Mouse (Mus musculus): ENCODE measurements around the gene Upf2. TPM values are rescaled to one million over a fixed set of nuclear protein-coding genes. Genes with fewer than 3 reads are reported as not detected.
"Not testable (repeated sequence)": the region's sequence is repeated elsewhere in the genome, so short reads cannot be mapped to it uniquely, and the experiment has no call there.

Upf2 gene
- polyA plus RNA-seq, 1 experiment: 22.4 TPM

DNA sequence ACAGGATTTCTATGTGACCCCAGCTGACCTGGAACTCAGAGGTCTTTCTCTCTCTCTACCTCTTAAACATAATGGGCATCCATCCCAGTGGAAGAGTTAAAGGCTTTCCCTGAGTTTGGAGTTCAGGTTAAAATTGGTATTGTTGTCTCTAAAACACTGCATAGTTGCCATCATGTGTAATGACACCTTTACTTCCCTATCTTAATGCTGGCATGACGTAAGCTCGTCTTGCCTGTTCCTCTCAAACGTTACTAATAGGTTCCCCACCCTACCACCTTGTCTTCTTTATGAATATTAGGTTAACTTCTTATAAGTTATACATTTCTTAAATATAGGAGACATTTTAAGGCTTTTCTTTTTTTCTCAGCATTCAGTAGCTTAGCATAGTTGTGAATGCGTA, 26.3 kb downstream of the Upf2 start:
- H3K4me1 ChIP-seq (ENCODE audit: control insufficient read depth, insufficient read depth, low read length): no peaks in the 10 kb centered on the region
- H3K27ac ChIP-seq (ENCODE audit: insufficient read depth, low read depth, low read length): no peak overlapping the region
- no peak for TF ChIP-seq CTCF (IDR thresholded peaks at IDR 0.05; ENCODE audit: low read depth, low read length)
- TF ChIP-seq POLR2A (IDR thresholded peaks at IDR 0.05; ENCODE audit: borderline replicate concordance, low read depth, low read length): no peak
- no peak overlapping the region for H3K4me3 ChIP-seq (ENCODE audit: insufficient read depth, low read length)

DNA sequence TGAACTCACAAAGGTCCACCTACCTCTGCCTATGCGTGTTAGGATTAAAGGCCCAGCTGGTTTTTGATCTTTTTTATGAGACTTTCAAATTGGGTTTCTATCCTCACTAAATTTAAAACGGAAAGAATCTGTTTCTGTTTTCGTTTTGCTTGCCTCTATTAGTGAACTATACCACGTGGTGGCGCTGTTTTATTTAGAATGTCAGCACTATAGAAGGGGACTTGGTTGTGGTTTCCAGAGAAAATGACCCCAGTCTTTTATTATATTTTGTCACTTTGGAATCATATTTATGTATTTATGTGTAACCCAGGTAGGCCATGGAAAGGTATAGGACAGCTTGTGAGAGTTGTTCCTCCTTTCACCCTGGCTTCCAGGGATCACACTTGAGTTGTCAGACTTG, 44.3 kb downstream of the Upf2 start:
- Histone ChIP-seq H3K4me3 (ENCODE audit: insufficient read depth, low read length) (no peak overlapping the region), H3K4me1 (ENCODE audit: control insufficient read depth, insufficient read depth, low read length) (peaks cover 8% of the 10 kb centered on the region), H3K27ac (ENCODE audit: insufficient read depth, low read depth, low read length) (no peak overlapping the region)
- no peak for TF ChIP-seq POLR2A (IDR thresholded peaks at IDR 0.05; ENCODE audit: borderline replicate concordance, low read depth, low read length)
- TF ChIP-seq CTCF (IDR thresholded peaks at IDR 0.05; ENCODE audit: low read depth, low read length): no peak

DNA sequence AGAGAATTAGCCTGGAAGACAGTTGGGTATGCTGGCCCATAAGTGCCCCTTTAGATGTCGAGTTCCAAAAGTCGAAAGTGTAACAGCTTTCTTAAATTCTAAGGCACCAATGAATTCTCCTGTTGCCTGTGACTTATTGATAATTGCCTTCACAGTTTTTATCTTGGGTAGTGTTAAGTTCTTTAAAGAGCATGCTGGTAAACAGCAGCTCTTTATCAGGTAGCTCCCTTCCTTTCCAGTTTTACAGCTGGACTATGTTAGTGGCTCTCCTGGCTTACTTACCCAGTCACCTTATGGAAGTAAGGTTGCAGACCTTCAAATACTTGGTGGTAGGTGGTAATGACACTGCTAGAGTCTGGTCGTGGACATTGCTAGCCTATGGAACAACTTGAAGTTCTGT, 52.7 kb downstream of the Upf2 start:
- TF ChIP-seq CTCF (IDR thresholded peaks at IDR 0.05; ENCODE audit: low read depth, low read length): no peak
- TF ChIP-seq POLR2A (IDR thresholded peaks at IDR 0.05; ENCODE audit: borderline replicate concordance, low read depth, low read length): no peak
- no peak overlapping the region for H3K27ac ChIP-seq (ENCODE audit: insufficient read depth, low read depth, low read length)

DNA sequence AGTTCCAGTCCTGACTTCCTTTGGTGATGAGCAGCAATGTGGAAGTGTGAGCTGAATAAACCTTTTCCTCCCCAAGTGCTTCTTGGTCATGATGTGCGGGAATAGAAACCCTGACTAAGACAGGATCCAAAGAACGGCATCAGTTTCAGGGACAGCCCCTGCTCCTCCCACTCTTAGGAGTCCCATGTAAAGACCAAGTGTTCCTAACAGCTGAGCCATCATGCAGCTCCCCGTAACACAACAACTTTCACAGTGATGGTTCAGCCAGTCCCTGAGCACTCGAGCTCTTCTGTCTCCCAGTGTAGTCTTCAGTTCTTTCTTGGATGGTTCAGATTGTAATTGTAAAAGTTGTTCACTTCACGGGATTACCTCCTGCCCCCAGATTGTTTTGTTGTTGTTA, 63.3 kb downstream of the Upf2 start:
- Histone ChIP-seq H3K27ac (ENCODE audit: insufficient read depth, low read depth, low read length) (no peak overlapping the region), H3K4me1 (ENCODE audit: control insufficient read depth, insufficient read depth, low read length) (no peaks in the 10 kb centered on the region), H3K4me3 (ENCODE audit: insufficient read depth, low read length) (no peak overlapping the region)
- TF ChIP-seq CTCF (IDR thresholded peaks at IDR 0.05; ENCODE audit: low read depth, low read length) (no peak), POLR2A (IDR thresholded peaks at IDR 0.05; ENCODE audit: borderline replicate concordance, low read depth, low read length) (no peak)

More for the DNA sequence above, 52.7 kb downstream of the Upf2 start:
- no peaks in the 10 kb centered on the region for H3K4me1 ChIP-seq (ENCODE audit: control insufficient read depth, insufficient read depth, low read length)
- H3K4me3 ChIP-seq (ENCODE audit: insufficient read depth, low read length): no peak overlapping the region

DNA sequence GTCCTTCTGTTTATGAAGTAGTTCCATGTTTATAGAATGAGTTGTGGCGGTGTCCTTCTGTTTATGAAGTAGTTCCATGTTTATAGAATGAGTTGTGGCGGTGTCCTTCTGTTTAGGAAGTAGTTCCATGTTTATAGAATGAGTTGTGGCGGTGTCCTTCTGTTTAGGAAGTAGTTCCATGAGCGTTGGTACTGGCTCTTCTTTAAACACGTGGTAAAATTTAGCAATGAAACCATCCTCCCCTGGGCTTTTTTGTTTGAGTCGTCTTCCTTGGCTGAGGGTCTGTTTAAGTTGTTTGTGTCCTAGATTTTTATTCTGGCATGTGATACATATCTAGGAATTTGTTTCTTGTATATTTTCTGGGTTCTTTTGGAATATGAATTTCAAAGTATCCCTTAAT, 63.9 kb downstream of the Upf2 start:
- H3K4me3 ChIP-seq (ENCODE audit: insufficient read depth, low read length); H3K27ac ChIP-seq (ENCODE audit: insufficient read depth, low read depth, low read length); H3K4me1 ChIP-seq (ENCODE audit: control insufficient read depth, insufficient read depth, low read length): not testable (repeated sequence)

DNA sequence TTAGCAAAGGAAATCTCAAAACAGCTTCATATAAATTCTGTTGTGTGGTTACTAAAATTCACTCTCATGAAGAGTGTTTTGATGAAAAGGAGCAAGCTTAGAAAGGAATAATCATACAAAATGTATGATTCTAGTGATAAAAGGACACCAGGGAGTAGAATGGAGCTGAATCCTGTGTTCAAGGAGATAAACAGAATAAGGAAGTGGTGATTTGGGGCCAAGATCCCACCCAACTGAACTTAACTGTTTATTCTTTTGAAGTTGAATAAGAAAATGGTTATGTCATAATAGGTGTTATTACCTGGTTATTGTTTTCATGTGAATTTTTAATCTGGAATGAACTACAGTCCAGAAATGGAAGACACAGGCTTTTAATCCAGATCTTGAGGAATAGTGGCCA, 69.3 kb downstream of the Upf2 start:
- H3K4me1 ChIP-seq (ENCODE audit: control insufficient read depth, insufficient read depth, low read length): no peaks in the 10 kb centered on the region
- TF ChIP-seq CTCF (IDR thresholded peaks at IDR 0.05; ENCODE audit: low read depth, low read length) (no peak), POLR2A (IDR thresholded peaks at IDR 0.05; ENCODE audit: borderline replicate concordance, low read depth, low read length) (no peak)
- no peak overlapping the region for H3K27ac ChIP-seq (ENCODE audit: insufficient read depth, low read depth, low read length)
- H3K4me3 ChIP-seq (ENCODE audit: insufficient read depth, low read length): no peak overlapping the region

DNA sequence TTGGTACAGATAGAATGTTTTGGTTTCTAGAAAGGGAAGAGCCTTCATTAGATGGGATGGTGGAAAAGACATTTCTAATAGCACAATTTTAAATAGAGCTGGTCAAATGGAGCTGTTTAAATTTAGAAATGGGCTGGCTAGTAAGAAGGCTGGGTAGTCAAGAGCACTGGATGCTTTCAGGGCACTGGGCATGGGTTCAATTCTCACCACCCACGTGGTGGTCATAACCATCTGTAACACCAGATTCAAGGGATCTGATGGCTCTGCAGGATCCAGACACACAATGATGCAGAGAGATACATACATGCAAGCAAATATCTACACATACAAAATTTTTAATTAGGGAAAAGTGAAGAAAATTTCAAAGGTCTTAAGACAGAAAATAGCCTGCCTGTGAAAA, 91.4 kb downstream of the Upf2 start:
- H3K4me3 ChIP-seq (ENCODE audit: insufficient read depth, low read length): no peak overlapping the region
- peaks cover 5% of the 10 kb centered on the region; the same call in 1 of the 2 replicates for H3K4me1 ChIP-seq (ENCODE audit: control insufficient read depth, insufficient read depth, low read length)
- TF ChIP-seq CTCF (IDR thresholded peaks at IDR 0.05; ENCODE audit: low read depth, low read length) (no peak), POLR2A (IDR thresholded peaks at IDR 0.05; ENCODE audit: borderline replicate concordance, low read depth, low read length) (no peak)
- H3K27ac ChIP-seq (ENCODE audit: insufficient read depth, low read depth, low read length): no peak overlapping the region

DNA sequence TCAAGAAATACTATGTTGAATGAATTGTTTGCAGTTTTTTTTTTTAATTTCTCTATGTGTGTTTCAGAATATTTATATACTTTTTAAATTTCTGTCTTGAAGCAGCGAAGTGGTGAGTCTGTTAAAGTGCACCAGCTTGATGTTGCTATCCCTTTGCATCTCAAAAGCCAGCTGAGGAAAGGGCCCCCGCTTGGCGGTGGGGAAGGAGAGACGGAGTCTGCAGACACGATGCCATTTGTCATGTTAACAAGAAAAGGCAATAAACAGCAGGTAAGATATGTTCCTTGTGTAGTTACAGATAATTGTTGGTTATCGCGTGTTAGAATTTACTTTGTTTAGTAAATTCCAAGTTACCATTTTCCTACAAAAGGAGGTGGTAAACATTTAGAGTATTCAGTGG, 95.5 kb downstream of the Upf2 start:
- Histone ChIP-seq H3K4me1 (ENCODE audit: control insufficient read depth, insufficient read depth, low read length) (peaks cover 16% of the 10 kb centered on the region), H3K4me3 (ENCODE audit: insufficient read depth, low read length) (no peak overlapping the region), H3K27ac (ENCODE audit: insufficient read depth, low read depth, low read length) (no peak overlapping the region)
- no peak for TF ChIP-seq CTCF (IDR thresholded peaks at IDR 0.05; ENCODE audit: low read depth, low read length)
- no peak for TF ChIP-seq POLR2A (IDR thresholded peaks at IDR 0.05; ENCODE audit: borderline replicate concordance, low read depth, low read length)

DNA sequence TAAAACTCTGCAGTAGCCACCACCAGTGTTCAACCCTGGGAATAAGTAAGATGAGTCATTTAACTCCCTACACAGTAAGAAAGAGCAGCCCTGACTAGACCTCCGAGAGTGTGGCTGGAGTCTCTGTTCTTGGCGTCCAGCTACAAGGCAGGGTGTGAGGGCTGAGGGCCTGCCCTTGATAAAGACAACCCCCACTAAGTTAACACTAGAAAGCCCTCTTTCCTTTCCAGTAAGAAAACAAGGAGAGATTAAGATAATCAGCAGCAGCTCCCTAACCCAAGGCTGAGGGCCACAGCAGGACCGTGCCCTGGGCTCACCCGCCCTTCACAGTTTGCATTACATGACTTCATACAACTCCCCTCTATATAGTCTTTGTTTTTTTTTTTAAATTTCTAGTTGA, 97.3 kb downstream of the Upf2 start:
- H3K4me1 ChIP-seq (ENCODE audit: control insufficient read depth, insufficient read depth, low read length): peaks cover 13% of the 10 kb centered on the region
- no peak for TF ChIP-seq CTCF (IDR thresholded peaks at IDR 0.05; ENCODE audit: low read depth, low read length)
- TF ChIP-seq POLR2A (IDR thresholded peaks at IDR 0.05; ENCODE audit: borderline replicate concordance, low read depth, low read length): no peak
- H3K4me3 ChIP-seq (ENCODE audit: insufficient read depth, low read length): no peak overlapping the region
- no peak overlapping the region for H3K27ac ChIP-seq (ENCODE audit: insufficient read depth, low read depth, low read length)

DNA sequence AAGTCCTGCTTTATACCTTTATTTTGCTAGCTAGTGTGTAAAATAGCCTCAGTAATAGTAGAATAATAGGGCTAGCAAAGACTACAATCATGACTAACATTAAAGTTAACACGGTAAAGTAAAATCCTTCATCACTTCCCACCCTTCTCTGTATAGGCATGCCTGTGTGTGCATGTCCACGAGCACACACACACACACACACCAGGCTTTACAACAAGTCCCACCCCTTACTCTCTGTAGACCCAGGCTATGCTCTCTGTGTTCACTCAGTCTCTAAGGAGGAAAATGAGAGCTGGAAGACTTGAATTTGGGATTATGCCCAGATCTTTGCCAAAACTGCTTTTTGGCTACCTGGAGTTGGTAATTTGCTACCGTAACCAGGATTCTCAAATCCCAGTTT, 97.7 kb downstream of the Upf2 start:
- no peak overlapping the region for H3K27ac ChIP-seq (ENCODE audit: insufficient read depth, low read depth, low read length)
- peaks cover 11% of the 10 kb centered on the region for H3K4me1 ChIP-seq (ENCODE audit: control insufficient read depth, insufficient read depth, low read length)
- H3K4me3 ChIP-seq (ENCODE audit: insufficient read depth, low read length): no peak overlapping the region
- TF ChIP-seq CTCF (IDR thresholded peaks at IDR 0.05; ENCODE audit: low read depth, low read length) (no peak), POLR2A (IDR thresholded peaks at IDR 0.05; ENCODE audit: borderline replicate concordance, low read depth, low read length) (no peak)

DNA sequence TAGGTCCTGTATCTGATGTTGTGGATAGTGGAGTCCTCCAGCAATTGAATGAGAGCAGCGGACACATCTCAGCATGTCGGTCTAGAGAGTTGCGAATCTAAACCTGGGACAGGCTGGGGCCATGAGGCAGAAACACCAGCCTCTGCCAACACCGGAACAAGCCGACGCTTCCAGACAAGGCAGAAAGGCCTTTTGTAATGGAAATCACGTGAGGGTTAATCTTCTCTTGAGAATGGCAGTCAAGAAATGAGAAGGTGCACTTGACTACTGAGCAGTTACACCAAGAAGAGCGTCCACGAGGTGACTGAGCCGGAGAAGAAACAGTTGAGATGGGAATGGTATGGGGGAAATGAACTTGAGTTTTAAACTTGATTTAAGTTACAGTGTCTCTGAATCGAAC, 104.2 kb downstream of the Upf2 start:
- no peaks in the 10 kb centered on the region for H3K4me1 ChIP-seq (ENCODE audit: control insufficient read depth, insufficient read depth, low read length)
- no peak overlapping the region for H3K27ac ChIP-seq (ENCODE audit: insufficient read depth, low read depth, low read length)
- TF ChIP-seq CTCF (IDR thresholded peaks at IDR 0.05; ENCODE audit: low read depth, low read length): no peak
- H3K4me3 ChIP-seq (ENCODE audit: insufficient read depth, low read length): no peak overlapping the region

Measured in bone marrow macrophage, adult 2 months (primary cell).